Mouse (Mus musculus) liver, postnatal 0 days (tissue): ENCODE results near the gene Dnmt3c.
"Not testable (repeated sequence)": the region's sequence is repeated elsewhere in the genome, so short reads cannot be mapped to it uniquely, and the experiment has no call there.

Source experiments
- CTCF ChIP-seq: sonication (generic); IDR thresholded peaks from 2 replicates; pipeline ENCODE4 v1.5.1; 2016; ENCODE audit warnings: antibody characterized with exemption, low read depth
- EP300 ChIP-seq: IDR thresholded peaks from 2 replicates; pipeline ENCODE4 v1.6.1; 2016; ENCODE audit warnings: antibody characterized with exemption, low read depth, mild to moderate bottlenecking

GRCm38 (mm10) chr2:153693413-153693812 is 3.0 kb upstream of the Dnmt3c start:
- TF ChIP-seq EP300, CTCF: not testable (repeated sequence)
